Mouse (Mus musculus): ENCODE data around the gene Cd274. TPM values are rescaled to one million over a fixed set of nuclear protein-coding genes. Genes with fewer than 3 reads are reported as not detected.
"Not testable (repeated sequence)": the region's sequence is repeated elsewhere in the genome, so short reads cannot be mapped to it uniquely, and the experiment has no call there.

Gene Cd274
- polyA plus RNA-seq, 1 experiment from 2014 or later = 125 TPM

GRCm38 (mm10) chr19:29391279-29391678 lies 24.0 kb downstream of the Cd274 start:
- Histone ChIP-seq H3K36me3 (ENCODE audit: inconsistent target) (peaks cover 12% of the 10 kb centered on the region), H3K79me2 (ENCODE audit: inconsistent target) (no peaks in the 10 kb centered on the region), H3K27ac (no peak overlapping the region), H3K4me3 (ENCODE audit: inconsistent target) (no peak overlapping the region)
- 28% methylated on average over 4 of the region's 4 CpGs for WGBS (ENCODE audit: missing documents)

GRCm38 (mm10) chr19:29393333-29393732 lies 26.1 kb downstream of the Cd274 start:
- H3K4me3 ChIP-seq (ENCODE audit: inconsistent target) = no peak overlapping the region
- 93% methylated on average over 9 of the region's 9 CpGs for WGBS (ENCODE audit: missing documents)
- H3K79me2 ChIP-seq (ENCODE audit: inconsistent target) = no peaks in the 10 kb centered on the region
- no peaks in the 10 kb centered on the region for H3K36me3 ChIP-seq (ENCODE audit: inconsistent target)
- no peak overlapping the region for H3K27ac ChIP-seq

- no peaks in the 10 kb centered on the region for H3K36me3 ChIP-seq (ENCODE audit: inconsistent target)
Measured at GRCm38 (mm10) chr19:29394721-29395120, 27.5 kb downstream of the Cd274 start.

GRCm38 (mm10) chr19:29396353-29396752 lies 29.1 kb downstream of the Cd274 start:
- no peaks in the 10 kb centered on the region for H3K36me3 ChIP-seq (ENCODE audit: inconsistent target)
- WGBS (ENCODE audit: missing documents) = 100% methylated on average over 1 of the region's 1 CpGs
- no peaks in the 10 kb centered on the region for H3K79me2 ChIP-seq (ENCODE audit: inconsistent target)
- H3K4me3 ChIP-seq (ENCODE audit: inconsistent target) = no peak overlapping the region
- no peak overlapping the region for H3K27ac ChIP-seq

More at GRCm38 (mm10) chr19:29394721-29395120, 27.5 kb downstream of the Cd274 start:
- Histone ChIP-seq H3K4me3 (ENCODE audit: inconsistent target) (no peak overlapping the region), H3K79me2 (ENCODE audit: inconsistent target) (no peaks in the 10 kb centered on the region), H3K27ac (no peak overlapping the region)
- WGBS (ENCODE audit: missing documents) = 100% methylated on average over 1 of the region's 2 CpGs

- no peak overlapping the region for H3K4me3 ChIP-seq (ENCODE audit: inconsistent target)
- 68% methylated on average over 4 of the region's 4 CpGs for WGBS (ENCODE audit: missing documents)
- no peaks in the 10 kb centered on the region for H3K79me2 ChIP-seq (ENCODE audit: inconsistent target)
- no peaks in the 10 kb centered on the region for H3K36me3 ChIP-seq (ENCODE audit: inconsistent target)
- H3K27ac ChIP-seq = no peak overlapping the region
Measured at GRCm38 (mm10) chr19:29399786-29400185, 32.5 kb downstream of the Cd274 start.

- H3K79me2 ChIP-seq (ENCODE audit: inconsistent target) = no peaks in the 10 kb centered on the region
- no peak overlapping the region for H3K4me3 ChIP-seq (ENCODE audit: inconsistent target)
- no peak overlapping the region for H3K27ac ChIP-seq
- H3K36me3 ChIP-seq (ENCODE audit: inconsistent target) = no peaks in the 10 kb centered on the region
- 24% methylated on average over 3 of the region's 3 CpGs for WGBS (ENCODE audit: missing documents)
Measured at GRCm38 (mm10) chr19:29400466-29400865, 33.2 kb downstream of the Cd274 start.

GRCm38 (mm10) chr19:29402621-29403020 lies 35.4 kb downstream of the Cd274 start:
- WGBS (ENCODE audit: missing documents) = 94% methylated on average over 4 of the region's 4 CpGs
- H3K36me3 ChIP-seq (ENCODE audit: inconsistent target) = no peaks in the 10 kb centered on the region
- H3K4me3 ChIP-seq (ENCODE audit: inconsistent target) = no peak overlapping the region
- H3K79me2 ChIP-seq (ENCODE audit: inconsistent target) = no peaks in the 10 kb centered on the region
- no peak overlapping the region for H3K27ac ChIP-seq

GRCm38 (mm10) chr19:29403251-29403650 lies 36.0 kb downstream of the Cd274 start:
- WGBS (ENCODE audit: missing documents) = 74% methylated on average over 4 of the region's 4 CpGs
- Histone ChIP-seq H3K4me3 (ENCODE audit: inconsistent target) (no peak overlapping the region), H3K79me2 (ENCODE audit: inconsistent target) (no peaks in the 10 kb centered on the region), H3K27ac (no peak overlapping the region), H3K36me3 (ENCODE audit: inconsistent target) (no peaks in the 10 kb centered on the region)

- no peaks in the 10 kb centered on the region for H3K36me3 ChIP-seq (ENCODE audit: inconsistent target)
- no CpG with 5 or more reads among the region's 2 CpGs for WGBS (ENCODE audit: missing documents)
Measured at GRCm38 (mm10) chr19:29405388-29405787, 38.1 kb downstream of the Cd274 start.

GRCm38 (mm10) chr19:29406042-29407017 lies 39.1 kb downstream of the Cd274 start:
- no peak overlapping the region for H3K4me3 ChIP-seq (ENCODE audit: inconsistent target)
- 97% methylated on average over 18 of the region's 18 CpGs for WGBS (ENCODE audit: missing documents)
- H3K27ac ChIP-seq = no peak overlapping the region
- H3K36me3 ChIP-seq (ENCODE audit: inconsistent target) = no peaks in the 10 kb centered on the region
- H3K79me2 ChIP-seq (ENCODE audit: inconsistent target) = no peaks in the 10 kb centered on the region

More at GRCm38 (mm10) chr19:29405388-29405787, 38.1 kb downstream of the Cd274 start:
- Histone ChIP-seq H3K79me2 (ENCODE audit: inconsistent target) (no peaks in the 10 kb centered on the region), H3K4me3 (ENCODE audit: inconsistent target) (no peak overlapping the region), H3K27ac (no peak overlapping the region)

GRCm38 (mm10) chr19:29410619-29411018 lies 43.4 kb downstream of the Cd274 start, which contains the start of gene Pdcd1lg2:
Pdcd1lg2 (plus strand) TSS chr19:29410919.
- no peak within 1 kb of the TSS for H3K27ac ChIP-seq
- no peaks in the 10 kb centered on the region for H3K36me3 ChIP-seq (ENCODE audit: inconsistent target)
- WGBS (ENCODE audit: missing documents) = 84% methylated on average over 4 of the region's 4 CpGs
- no peak within 1 kb of the TSS for H3K4me3 ChIP-seq (ENCODE audit: inconsistent target)
- no peaks in the 10 kb centered on the region for H3K79me2 ChIP-seq (ENCODE audit: inconsistent target)

- H3K4me3 ChIP-seq (ENCODE audit: inconsistent target) = no peak overlapping the region
- WGBS (ENCODE audit: missing documents) = 91% methylated on average over 6 of the region's 6 CpGs
- no peaks in the 10 kb centered on the region for H3K36me3 ChIP-seq (ENCODE audit: inconsistent target)
- no peaks in the 10 kb centered on the region for H3K79me2 ChIP-seq (ENCODE audit: inconsistent target)
- no peak overlapping the region for H3K27ac ChIP-seq
Measured at GRCm38 (mm10) chr19:29412476-29413420, 45.5 kb downstream of the Cd274 start.

- H3K79me2 ChIP-seq (ENCODE audit: inconsistent target) = no peaks in the 10 kb centered on the region
- H3K36me3 ChIP-seq (ENCODE audit: inconsistent target) = no peaks in the 10 kb centered on the region
- no peak overlapping the region for H3K27ac ChIP-seq
- WGBS (ENCODE audit: missing documents) = 41% methylated on average over 3 of the region's 3 CpGs
- H3K4me3 ChIP-seq (ENCODE audit: inconsistent target) = no peak overlapping the region
Measured at GRCm38 (mm10) chr19:29414513-29414912, 47.3 kb downstream of the Cd274 start.

GRCm38 (mm10) chr19:29414917-29415316 lies 47.7 kb downstream of the Cd274 start:
- not testable (repeated sequence) for H3K79me2 ChIP-seq (ENCODE audit: inconsistent target); H3K27ac ChIP-seq; H3K36me3 ChIP-seq (ENCODE audit: inconsistent target); H3K4me3 ChIP-seq (ENCODE audit: inconsistent target)

Measured in macrophage (primary cell).